16 mouse cellular contexts compared by ENCODE assay signal in genomic region chr14:105369637-105370435, GRCm38 (mm10).
DNase-seq lines count a peak whose midpoint lies in the region; ATAC-seq and TF ChIP-seq lines count a peak whose summit lies in the region.
"Had no signal": no experiment of that assay in that cellular context is flagged by ENCODE, and none has a peak within 500 bp of the region (broad histone marks: within the 10 kb centered on the region; RNA-seq: fewer than 3 reads in every experiment).

No protein-coding gene starts in this region.

- no peak for TF ChIP-seq POLR2A in myocyte (IDR thresholded peaks at IDR 0.05; ENCODE audit: insufficient read length, low read depth)

- no peak overlapping the region for H3K9ac ChIP-seq in liver, embryonic 16.5 days (ENCODE audit: low read depth, low read length)
- H3K9ac ChIP-seq in liver, embryonic 12.5 days, result no peak overlapping the region
- H3K9ac ChIP-seq in embryonic facial prominence, embryonic 15.5 days, result no peak overlapping the region
- no peak overlapping the region for H3K9ac ChIP-seq in kidney, embryonic 15.5 days
- H3K9ac ChIP-seq: embryonic facial prominence, embryonic 12.5 days; hindbrain, embryonic 13.5 days had no signal

- H3K4me2 ChIP-seq in liver, embryonic 16.5 days (ENCODE audit: low read depth, low read length), result no peak overlapping the region
- H3K4me2 ChIP-seq in liver, embryonic 12.5 days, result no peak overlapping the region
- no peak overlapping the region for H3K4me2 ChIP-seq in embryonic facial prominence, embryonic 15.5 days (replicated peaks)
- H3K4me2 ChIP-seq in kidney, embryonic 15.5 days, result no peak overlapping the region
- H3K4me2 ChIP-seq in myocyte (ENCODE audit: low read depth), result peak overlapping the region; percentile 16
- H3K4me2 ChIP-seq: embryonic facial prominence, embryonic 12.5 days; hindbrain, embryonic 13.5 days; liver, embryonic 11.5 days; midbrain, embryonic 11.5 days had no signal

- no peaks in the 10 kb centered on the region for H3K27me3 ChIP-seq in liver, embryonic 16.5 days (ENCODE audit: control insufficient read depth, insufficient read depth, low read depth, low read length)
- no peaks in the 10 kb centered on the region for H3K27me3 ChIP-seq in liver, embryonic 12.5 days (replicated peaks)
- H3K27me3 ChIP-seq in embryonic facial prominence, embryonic 15.5 days, result no peaks in the 10 kb centered on the region
- H3K27me3 ChIP-seq in kidney, embryonic 15.5 days, result no peaks in the 10 kb centered on the region
- no peaks in the 10 kb centered on the region for H3K27me3 ChIP-seq in myocyte (ENCODE audit: control insufficient read depth, insufficient read depth, insufficient read length)
- H3K27me3 ChIP-seq: embryonic facial prominence, embryonic 12.5 days had no signal

- H3K27ac ChIP-seq in liver, embryonic 16.5 days (ENCODE audit: low read length), result no peak overlapping the region
- no peak overlapping the region for H3K27ac ChIP-seq in liver, embryonic 12.5 days
- peak overlapping the region; percentile 39; the same call in 1 of the 2 replicates for H3K27ac ChIP-seq in embryonic facial prominence, embryonic 15.5 days (replicated peaks)
- H3K27ac ChIP-seq in kidney, embryonic 15.5 days, result no peak overlapping the region
- H3K27ac ChIP-seq: embryonic facial prominence, embryonic 12.5 days; forebrain, embryonic 10.5 days; hindbrain, embryonic 13.5 days had no signal

- WGBS in liver, embryonic 16.5 days (ENCODE audit: insufficient replicate concordance), result 56% methylated on average over 5 of the region's 5 CpGs
- 66% methylated on average over 5 of the region's 5 CpGs for WGBS in liver, embryonic 12.5 days (ENCODE audit: insufficient replicate concordance)
- 56% methylated on average over 5 of the region's 5 CpGs for WGBS in embryonic facial prominence, embryonic 15.5 days
- WGBS in kidney, embryonic 15.5 days, result 65% methylated on average over 5 of the region's 5 CpGs

- no peaks in the 10 kb centered on the region for H3K9me3 ChIP-seq in liver, embryonic 16.5 days (replicated peaks; ENCODE audit: control insufficient read depth, low read length)
- H3K9me3 ChIP-seq in liver, embryonic 12.5 days (replicated peaks), result no peaks in the 10 kb centered on the region
- no peaks in the 10 kb centered on the region for H3K9me3 ChIP-seq in embryonic facial prominence, embryonic 15.5 days (replicated peaks)
- no peaks in the 10 kb centered on the region for H3K9me3 ChIP-seq in kidney, embryonic 15.5 days (replicated peaks)
- H3K9me3 ChIP-seq: embryonic facial prominence, embryonic 12.5 days; forebrain, embryonic 10.5 days; hindbrain, embryonic 13.5 days had no signal

- no peaks in the 10 kb centered on the region for H3K79me2 ChIP-seq in myocyte (ENCODE audit: control insufficient read depth, insufficient read depth)

- no peak overlapping the region for H3K4me3 ChIP-seq in liver, embryonic 16.5 days (ENCODE audit: low read depth, low read length)
- H3K4me3 ChIP-seq in liver, embryonic 12.5 days, result no peak overlapping the region
- H3K4me3 ChIP-seq in embryonic facial prominence, embryonic 15.5 days (replicated peaks), result no peak overlapping the region
- no peak overlapping the region for H3K4me3 ChIP-seq in kidney, embryonic 15.5 days (replicated peaks)
- H3K4me3 ChIP-seq in myocyte, result no peak overlapping the region
- H3K4me3 ChIP-seq: embryonic facial prominence, embryonic 12.5 days; forebrain, embryonic 10.5 days; hindbrain, embryonic 13.5 days had no signal

- H3K4me1 ChIP-seq in liver, embryonic 16.5 days (ENCODE audit: control insufficient read depth, low read depth, low read length), result no peaks in the 10 kb centered on the region
- no peaks in the 10 kb centered on the region for H3K4me1 ChIP-seq in liver, embryonic 12.5 days
- 0 out of 2 replicates have a peak, but pooled peaks cover under 1% of the 10 kb centered on the region for H3K4me1 ChIP-seq in embryonic facial prominence, embryonic 15.5 days
- H3K4me1 ChIP-seq in kidney, embryonic 15.5 days, result no peaks in the 10 kb centered on the region
- H3K4me1 ChIP-seq: embryonic facial prominence, embryonic 12.5 days; hindbrain, embryonic 13.5 days had no signal

- no peak for DNase-seq in thymus, postnatal 10 days (ENCODE audit: low spot score in 2 of 2)
- no peak for DNase-seq in ovary, postnatal 14 days (ENCODE audit: low spot score)
- DNase-seq: adrenal gland, postnatal 36 days; cerebellum, adult 2 months; gastrocnemius, postnatal 10 days; lung, postnatal 4 days had no signal

- ATAC-seq in liver, embryonic 16.5 days (ENCODE audit: low read depth), result 0 out of 2 replicates have a peak, but pooled peaks have one; percentile 24
- no peak for ATAC-seq in liver, embryonic 12.5 days
- no peak; the same call in 1 of the 2 replicates for ATAC-seq in embryonic facial prominence, embryonic 15.5 days (ENCODE audit: insufficient number of reproducible peaks, low FRiP score, low TSS enrichment, low read depth)
- peak; percentile 66; the same call in 1 of the 2 replicates for ATAC-seq in kidney, embryonic 15.5 days (replicated peaks; ENCODE audit: low FRiP score)

- no peak overlapping the region for H3ac ChIP-seq in myocyte (ENCODE audit: control insufficient read depth, insufficient read length)

- no peaks in the 10 kb centered on the region for H3K36me3 ChIP-seq in liver, embryonic 16.5 days (ENCODE audit: control insufficient read depth, insufficient read depth)
- no peaks in the 10 kb centered on the region for H3K36me3 ChIP-seq in liver, embryonic 12.5 days
- H3K36me3 ChIP-seq in embryonic facial prominence, embryonic 15.5 days, result no peaks in the 10 kb centered on the region
- no peaks in the 10 kb centered on the region for H3K36me3 ChIP-seq in kidney, embryonic 15.5 days
- no peaks in the 10 kb centered on the region for H3K36me3 ChIP-seq in myocyte (ENCODE audit: control insufficient read depth, insufficient read depth)
- H3K36me3 ChIP-seq: embryonic facial prominence, embryonic 12.5 days; forebrain, embryonic 10.5 days; hindbrain, embryonic 13.5 days had no signal

TF ChIP-seq in myocyte, 11 proteins besides CTCF, POLR2A, EP300 and RAD21:
- TF ChIP-seq TCF12 (IDR thresholded peaks at IDR 0.05; ENCODE audit: insufficient read depth, poor library complexity, severe bottlenecking) (peak; percentile 69), TCF3 (IDR thresholded peaks at IDR 0.05; ENCODE audit: insufficient read length, low read depth) (no peak), SRF (IDR thresholded peaks at IDR 0.05; ENCODE audit: control insufficient read depth, insufficient read length, low read depth) (no peak), POLR2AphosphoS2 (IDR thresholded peaks at IDR 0.05; ENCODE audit: insufficient read length, low read depth) (no peak), USF1 (IDR thresholded peaks at IDR 0.05; ENCODE audit: low read depth) (no peak), CEBPB (IDR thresholded peaks at IDR 0.05; ENCODE audit: insufficient read depth, poor library complexity, severe bottlenecking) (peak; percentile 3; the same call in 1 of the 2 replicates), MYOD1 (IDR thresholded peaks at IDR 0.05; ENCODE audit: control insufficient read depth in 1 of 3, insufficient read length in 2 of 3, low read depth in 2 of 3) (peak; percentile 69 to 78 (median 76)), REST (IDR thresholded peaks at IDR 0.05; ENCODE audit: insufficient read depth, insufficient read length) (no peak), E2F4 (IDR thresholded peaks at IDR 0.05; ENCODE audit: insufficient read depth) (no peak), MYOG (IDR thresholded peaks at IDR 0.05; ENCODE audit: control insufficient read depth in 1 of 3, insufficient read depth in 1 of 3, insufficient read length in 2 of 3, low read depth in 2 of 3) (peak in 1 of 3 experiments; percentile 80), MAX (IDR thresholded peaks at IDR 0.05; ENCODE audit: low read depth) (no peak)

Comparison
In these comparisons a context has a peak if more than half of its experiments do, and no peak if none do; other contexts are left out.
1. ATAC-seq: peak in liver, embryonic 16.5 days (single experiment) and kidney, embryonic 15.5 days (single experiment); none in liver, embryonic 12.5 days (single experiment) and embryonic facial prominence, embryonic 15.5 days (single experiment).